Mouse (Mus musculus): ENCODE measurements around the gene Narf. TPM values are rescaled to one million over a fixed set of nuclear protein-coding genes. Genes with fewer than 3 reads are reported as not detected.
A peak's percentile ranks its signal among the peaks of the same experiment; 100 is the strongest.

Gene Narf
- total and polyA plus RNA-seq, 2 experiments from 2014 or later = 40.0 to 217 TPM

- H3K4me2 ChIP-seq (ENCODE audit: low read depth, low read length) = peak overlapping the region; percentile 87
- H3K4me1 ChIP-seq (ENCODE audit: control insufficient read depth, insufficient read depth) = peaks cover 15% of the 10 kb centered on the region
- 0 out of 2 replicates have a peak, but pooled peaks cover 9% of the 10 kb centered on the region for H3K36me3 ChIP-seq (replicated peaks; ENCODE audit: control insufficient read depth, insufficient read depth, low read length)
- H3K4me3 ChIP-seq (ENCODE audit: low read depth, low read length) = peak overlapping the region; percentile 98
- ATAC-seq (ENCODE audit: insufficient read depth, low read depth) (no peak), DNase-seq (ENCODE audit: low spot score) (no peak)
- H3K9ac ChIP-seq (replicated peaks; ENCODE audit: low read depth, low read length) = peak overlapping the region; percentile 94; the same call in 1 of the 2 replicates
- H3K27me3 ChIP-seq (ENCODE audit: control insufficient read depth, insufficient read depth, low read length) = no peaks in the 10 kb centered on the region
- H3K27ac ChIP-seq (ENCODE audit: low read depth) = no peak overlapping the region
- WGBS = 32% methylated on average over 2 of the region's 2 CpGs
- TF ChIP-seq CTCF (IDR thresholded peaks at IDR 0.05; ENCODE audit: low read depth) (no peak), EP300 (IDR thresholded peaks at IDR 0.05; ENCODE audit: low read depth) (no peak)
- no peaks in the 10 kb centered on the region for H3K9me3 ChIP-seq (replicated peaks; ENCODE audit: control insufficient read depth, low read length)
These were observed 24.0 kb downstream of the Narf start for GRCm38 (mm10) chr11:121261074-121261473.

GRCm38 (mm10) chr11:121277516-121277915 lies 40.5 kb downstream of the Narf start:
- 75% methylated on average over 8 of the region's 8 CpGs for WGBS
- Histone ChIP-seq H3K4me2 (ENCODE audit: low read depth, low read length) (no peak overlapping the region), H3K36me3 (replicated peaks; ENCODE audit: control insufficient read depth, insufficient read depth, low read length) (0 out of 2 replicates have a peak, but pooled peaks cover 3% of the 10 kb centered on the region), H3K4me1 (ENCODE audit: control insufficient read depth, insufficient read depth) (peaks cover 22% of the 10 kb centered on the region), H3K9ac (replicated peaks; ENCODE audit: low read depth, low read length) (no peak overlapping the region), H3K9me3 (replicated peaks; ENCODE audit: control insufficient read depth, low read length) (no peaks in the 10 kb centered on the region), H3K27me3 (ENCODE audit: control insufficient read depth, insufficient read depth, low read length) (no peaks in the 10 kb centered on the region), H3K4me3 (ENCODE audit: low read depth, low read length) (no peak overlapping the region), H3K27ac (ENCODE audit: low read depth) (no peak overlapping the region)
- ATAC-seq (ENCODE audit: insufficient read depth, low read depth) = no peak
- no peak for DNase-seq (ENCODE audit: low spot score)
- TF ChIP-seq EP300 (IDR thresholded peaks at IDR 0.05; ENCODE audit: low read depth) (no peak), CTCF (IDR thresholded peaks at IDR 0.05; ENCODE audit: low read depth) (no peak)

- no peak for TF ChIP-seq EP300 (IDR thresholded peaks at IDR 0.05; ENCODE audit: low read depth)
- TF ChIP-seq CTCF (IDR thresholded peaks at IDR 0.05; ENCODE audit: low read depth) = no peak
- ATAC-seq (ENCODE audit: insufficient read depth, low read depth) = no peak
- DNase-seq (ENCODE audit: low spot score) = no peak
- no peaks in the 10 kb centered on the region for H3K9me3 ChIP-seq (replicated peaks; ENCODE audit: control insufficient read depth, low read length)
- H3K27ac ChIP-seq (ENCODE audit: low read depth) = no peak overlapping the region
- H3K36me3 ChIP-seq (replicated peaks; ENCODE audit: control insufficient read depth, insufficient read depth, low read length) = 0 out of 2 replicates have a peak, but pooled peaks cover 3% of the 10 kb centered on the region
- no peak overlapping the region for H3K4me3 ChIP-seq (ENCODE audit: low read depth, low read length)
- H3K4me1 ChIP-seq (ENCODE audit: control insufficient read depth, insufficient read depth) = peaks cover 27% of the 10 kb centered on the region
- no peak overlapping the region for H3K4me2 ChIP-seq (ENCODE audit: low read depth, low read length)
- no peaks in the 10 kb centered on the region for H3K27me3 ChIP-seq (ENCODE audit: control insufficient read depth, insufficient read depth, low read length)
- H3K9ac ChIP-seq (replicated peaks; ENCODE audit: low read depth, low read length) = no peak overlapping the region
- WGBS = 85% methylated on average over 3 of the region's 3 CpGs
These were observed 41.0 kb downstream of the Narf start for GRCm38 (mm10) chr11:121278011-121278410.

GRCm38 (mm10) chr11:121282911-121283310 lies 45.9 kb downstream of the Narf start:
- WGBS = 21% methylated on average over 6 of the region's 6 CpGs
- H3K9me3 ChIP-seq (replicated peaks; ENCODE audit: control insufficient read depth, low read length) = no peaks in the 10 kb centered on the region
- H3K4me2 ChIP-seq (ENCODE audit: low read depth, low read length) = peak overlapping the region; percentile 48
- H3K27ac ChIP-seq (ENCODE audit: low read depth) = peak overlapping the region; percentile 60
- ATAC-seq (ENCODE audit: insufficient read depth, low read depth) (peak; percentile 20; the same call in 1 of the 2 replicates), DNase-seq (ENCODE audit: low spot score) (peak; percentile 24)
- H3K9ac ChIP-seq (replicated peaks; ENCODE audit: low read depth, low read length) = no peak overlapping the region
- peaks cover 35% of the 10 kb centered on the region for H3K4me1 ChIP-seq (ENCODE audit: control insufficient read depth, insufficient read depth)
- peaks cover 31% of the 10 kb centered on the region for H3K36me3 ChIP-seq (replicated peaks; ENCODE audit: control insufficient read depth, insufficient read depth, low read length)
- TF ChIP-seq EP300 (IDR thresholded peaks at IDR 0.05; ENCODE audit: low read depth) (no peak), CTCF (IDR thresholded peaks at IDR 0.05; ENCODE audit: low read depth) (no peak)
- no peaks in the 10 kb centered on the region for H3K27me3 ChIP-seq (ENCODE audit: control insufficient read depth, insufficient read depth, low read length)
- H3K4me3 ChIP-seq (ENCODE audit: low read depth, low read length) = peak overlapping the region; percentile 4; the same call in 1 of the 2 replicates

- no peak for DNase-seq (ENCODE audit: low spot score)
- Histone ChIP-seq H3K4me1 (ENCODE audit: control insufficient read depth, insufficient read depth) (no peaks in the 10 kb centered on the region), H3K27me3 (ENCODE audit: control insufficient read depth, insufficient read depth, low read length) (no peaks in the 10 kb centered on the region), H3K27ac (ENCODE audit: low read depth) (no peak overlapping the region), H3K9me3 (replicated peaks; ENCODE audit: control insufficient read depth, low read length) (no peaks in the 10 kb centered on the region), H3K9ac (replicated peaks; ENCODE audit: low read depth, low read length) (no peak overlapping the region), H3K4me3 (ENCODE audit: low read depth, low read length) (no peak overlapping the region), H3K4me2 (ENCODE audit: low read depth, low read length) (no peak overlapping the region), H3K36me3 (replicated peaks; ENCODE audit: control insufficient read depth, insufficient read depth, low read length) (peaks cover 76% of the 10 kb centered on the region)
- WGBS = 69% methylated on average over 3 of the region's 3 CpGs
- ATAC-seq (ENCODE audit: insufficient read depth, low read depth) = no peak
- TF ChIP-seq EP300 (IDR thresholded peaks at IDR 0.05; ENCODE audit: low read depth) = no peak
- TF ChIP-seq CTCF (IDR thresholded peaks at IDR 0.05; ENCODE audit: low read depth) = peak; percentile 36
These were observed 52.8 kb downstream of the Narf start for GRCm38 (mm10) chr11:121289859-121290258.

- Histone ChIP-seq H3K9me3 (replicated peaks; ENCODE audit: control insufficient read depth, low read length) (no peaks in the 10 kb centered on the region), H3K4me3 (ENCODE audit: low read depth, low read length) (no peak overlapping the region), H3K36me3 (replicated peaks; ENCODE audit: control insufficient read depth, insufficient read depth, low read length) (peaks cover 73% of the 10 kb centered on the region), H3K4me1 (ENCODE audit: control insufficient read depth, insufficient read depth) (no peaks in the 10 kb centered on the region), H3K4me2 (ENCODE audit: low read depth, low read length) (no peak overlapping the region), H3K9ac (replicated peaks; ENCODE audit: low read depth, low read length) (no peak overlapping the region), H3K27me3 (ENCODE audit: control insufficient read depth, insufficient read depth, low read length) (no peaks in the 10 kb centered on the region), H3K27ac (ENCODE audit: low read depth) (no peak overlapping the region)
- 91% methylated on average over 5 of the region's 5 CpGs for WGBS
- TF ChIP-seq EP300 (IDR thresholded peaks at IDR 0.05; ENCODE audit: low read depth) = no peak
- no peak for TF ChIP-seq CTCF (IDR thresholded peaks at IDR 0.05; ENCODE audit: low read depth)
- no peak for DNase-seq (ENCODE audit: low spot score)
- no peak for ATAC-seq (ENCODE audit: insufficient read depth, low read depth)
These were observed 57.7 kb downstream of the Narf start for GRCm38 (mm10) chr11:121294771-121295170.
